Mouse (Mus musculus) C2C12 (cell line): Measurements from ENCODE around the gene Flt3. TPM values are rescaled to one million over a fixed set of nuclear protein-coding genes. Genes with fewer than 3 reads are reported as not detected.

Source experiments
- H3K27me3 ChIP-seq: one replicate; pipeline ENCODE4 v1.6.1; 2011; ENCODE audit not compliant: control insufficient read depth, insufficient read depth, insufficient read length
- H3K36me3 ChIP-seq: one replicate; pipeline ENCODE4 v1.6.1; 2011; ENCODE audit not compliant: control insufficient read depth, insufficient read depth
- H3K4me3 ChIP-seq: one replicate; pipeline ENCODE4 v1.5.1; 2011; ENCODE audit warnings: mild to moderate bottlenecking, control low read depth; ENCODE audit not compliant: poor library complexity, insufficient read depth, severe bottlenecking
- H3K79me2 ChIP-seq: one replicate; pipeline ENCODE4 v1.6.1; 2011; ENCODE audit not compliant: control insufficient read depth, insufficient read depth
- H3K79me3 ChIP-seq: one replicate; pipeline ENCODE4 v1.6.1; 2011; ENCODE audit warnings: low read depth, control low read depth
- H3ac ChIP-seq: one replicate; pipeline ENCODE3; 2011; ENCODE audit warnings: low read depth; ENCODE audit not compliant: control insufficient read depth, insufficient read length
- CEBPB ChIP-seq: IDR thresholded peaks from one replicate; pipeline ENCODE4 v1.6.1; 2011; ENCODE audit warnings: low read depth, mild to moderate bottlenecking, control low read depth, moderate library complexity
- CTCF ChIP-seq: IDR thresholded peaks from one replicate; pipeline ENCODE4 v1.5.1; 2011; ENCODE audit not compliant: control insufficient read depth, insufficient read depth, insufficient read length
- FOSL1 ChIP-seq: IDR thresholded peaks from one replicate; pipeline ENCODE4 v1.8.0; 2011; ENCODE audit warnings: mild to moderate bottlenecking, low read length; ENCODE audit not compliant: poor library complexity, insufficient read depth, severe bottlenecking
- MAX ChIP-seq: IDR thresholded peaks from one replicate; pipeline ENCODE4 v1.6.1; 2011; ENCODE audit warnings: mild to moderate bottlenecking, control low read depth
- MYOD1 ChIP-seq: IDR thresholded peaks from one replicate; pipeline ENCODE4 v1.6.1; 2011; ENCODE audit warnings: low read depth; ENCODE audit not compliant: control insufficient read depth, insufficient read length
- MYOG ChIP-seq: IDR thresholded peaks from one replicate; pipeline ENCODE4 v1.6.1; 2011; ENCODE audit not compliant: control insufficient read depth, insufficient read length; ENCODE audit errors: extremely low read depth
- USF1 ChIP-seq: IDR thresholded peaks from one replicate; pipeline ENCODE4 v1.6.1; 2011; ENCODE audit warnings: low read depth, mild to moderate bottlenecking, control low read depth, moderate library complexity
- polyA plus RNA-seq: library from polyadenylated mRNA; unstranded; fragments of >200 nt; fragmentation: generic; extraction: Trizol; gene quantifications from one replicate; pipeline ENCODE4 v1.2.1, GENCODE M21; 2012; ENCODE audit warnings: missing spikeins

The Flt3 gene
- polyA plus RNA-seq, 1 experiment = 0.01 TPM

DNA sequence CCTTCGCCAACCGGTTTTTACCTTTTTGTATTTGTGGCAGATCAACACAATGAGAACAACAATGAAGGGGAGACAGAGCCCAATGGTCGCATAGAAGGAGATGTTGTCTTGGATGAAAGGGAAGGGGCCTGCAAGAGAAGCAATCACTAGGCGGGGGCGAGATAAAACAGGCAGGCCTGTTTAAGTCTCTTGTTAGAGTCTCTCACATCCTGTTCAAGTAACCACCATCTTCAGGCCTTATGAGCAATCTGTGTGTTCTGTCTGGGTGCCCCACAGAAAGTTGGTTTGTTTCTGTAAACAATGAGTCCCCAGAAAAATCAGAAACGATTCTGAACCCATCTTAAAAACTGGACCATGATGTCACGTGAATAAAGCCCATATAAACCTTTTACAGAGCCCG is 45.3 kb downstream of the Flt3 start:
- H3K36me3 ChIP-seq = no peaks in the 10 kb centered on the region
- H3K79me3 ChIP-seq = no peaks in the 10 kb centered on the region
- TF ChIP-seq MYOD1 = no peak
- no peak for TF ChIP-seq FOSL1
- TF ChIP-seq CTCF = no peak
- no peak for TF ChIP-seq MAX
- H3K27me3 ChIP-seq = no peaks in the 10 kb centered on the region
- no peaks in the 10 kb centered on the region for H3K79me2 ChIP-seq
- no peak overlapping the region for H3K4me3 ChIP-seq
- H3ac ChIP-seq = no peak overlapping the region

DNA sequence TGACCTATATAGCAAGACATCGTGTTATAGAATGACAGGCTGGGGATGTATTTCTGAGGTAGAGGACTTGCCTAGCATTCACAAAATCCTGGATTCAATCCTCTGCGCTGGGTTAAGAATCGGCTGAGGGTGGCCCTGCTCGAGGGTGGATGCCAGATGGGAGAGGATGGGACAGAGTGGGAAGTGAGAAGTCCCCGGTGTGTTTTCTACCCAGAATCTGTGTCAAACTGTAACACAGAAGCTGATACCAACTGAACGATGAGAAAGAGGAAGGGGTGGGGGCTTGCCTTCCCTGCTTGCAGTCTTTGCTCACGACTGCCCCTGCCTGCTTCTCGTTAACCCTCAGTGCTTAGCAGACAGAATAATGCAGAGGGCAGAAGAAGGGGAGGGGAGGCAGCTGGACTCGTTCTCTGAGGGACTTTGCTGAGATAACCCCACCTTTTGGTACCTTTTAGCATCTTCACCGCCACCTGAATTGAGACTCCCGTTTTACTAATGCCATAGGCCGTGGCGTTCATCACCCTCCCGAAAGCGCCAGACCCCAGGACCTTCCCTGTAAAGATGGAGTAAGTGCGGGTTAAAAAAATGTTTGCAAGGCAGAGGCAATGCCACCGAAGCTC is 46.0 kb downstream of the Flt3 start:
- no peaks in the 10 kb centered on the region for H3K79me2 ChIP-seq
- H3K36me3 ChIP-seq = no peaks in the 10 kb centered on the region
- TF ChIP-seq CEBPB (no peak), MAX (no peak), FOSL1 (no peak), MYOG (no peak), USF1 (no peak), CTCF (no peak), MYOD1 (no peak)
- H3ac ChIP-seq = no peak overlapping the region
- no peak overlapping the region for H3K4me3 ChIP-seq
- H3K27me3 ChIP-seq = no peaks in the 10 kb centered on the region
- H3K79me3 ChIP-seq = no peaks in the 10 kb centered on the region

DNA sequence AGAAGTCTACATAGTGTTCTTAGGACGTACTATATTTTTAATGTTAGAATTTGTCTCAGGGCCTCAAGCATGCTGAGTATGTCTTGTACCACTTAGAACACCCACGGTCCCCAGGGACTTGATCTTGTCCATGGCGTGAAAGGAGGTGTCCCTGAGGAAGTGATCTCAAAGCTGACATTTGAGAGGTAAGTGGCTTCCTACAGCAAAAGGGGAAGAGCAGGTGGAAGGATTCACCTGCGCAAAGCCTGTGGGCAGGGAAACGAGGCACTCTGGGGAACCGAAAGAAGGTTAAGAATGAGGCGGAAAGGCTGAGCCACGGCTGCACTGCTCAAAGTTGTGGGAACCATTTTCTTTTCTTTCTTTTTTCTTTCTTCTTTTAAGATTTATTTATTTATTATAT is 48.4 kb downstream of the Flt3 start:
- H3K27me3 ChIP-seq = no peaks in the 10 kb centered on the region
- TF ChIP-seq MYOD1 (no peak), MAX (no peak), FOSL1 (no peak), CTCF (no peak), MYOG (no peak), CEBPB (no peak), USF1 (no peak)
- no peak overlapping the region for H3K4me3 ChIP-seq
- no peak overlapping the region for H3ac ChIP-seq
- no peaks in the 10 kb centered on the region for H3K79me3 ChIP-seq
- H3K79me2 ChIP-seq = no peaks in the 10 kb centered on the region
- no peaks in the 10 kb centered on the region for H3K36me3 ChIP-seq

DNA sequence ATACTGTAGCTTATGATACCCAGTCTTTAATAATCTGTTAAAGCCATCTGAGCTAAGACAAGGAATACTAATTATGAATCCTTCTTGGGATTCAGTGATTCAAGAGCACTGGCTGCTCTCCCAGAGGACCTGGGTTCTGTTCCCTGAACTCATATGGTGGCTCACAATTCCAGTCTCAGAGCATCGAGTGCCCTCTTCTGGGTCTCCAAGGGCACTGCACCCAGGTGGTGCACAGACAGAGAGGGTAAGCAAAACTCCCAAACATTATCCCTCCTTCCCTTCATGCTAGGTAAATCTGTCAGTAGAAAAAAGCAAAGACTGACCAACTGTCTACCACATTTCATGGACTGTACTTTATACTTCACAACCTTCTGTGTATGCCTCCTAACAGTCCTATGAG is 54.3 kb downstream of the Flt3 start:
- Histone ChIP-seq H3K4me3 (no peak overlapping the region), H3K36me3 (no peaks in the 10 kb centered on the region), H3K79me3 (no peaks in the 10 kb centered on the region), H3K27me3 (no peaks in the 10 kb centered on the region), H3K79me2 (no peaks in the 10 kb centered on the region), H3ac (no peak overlapping the region)
- TF ChIP-seq MYOG = no peak
- no peak for TF ChIP-seq FOSL1
- no peak for TF ChIP-seq CTCF
- no peak for TF ChIP-seq USF1
- no peak for TF ChIP-seq CEBPB
- TF ChIP-seq MYOD1 = no peak
- no peak for TF ChIP-seq MAX

GRCm38 (mm10) chr5:147343904-147344303 is 56.4 kb downstream of the Flt3 start:
- no peaks in the 10 kb centered on the region for H3K36me3 ChIP-seq
- H3ac ChIP-seq = no peak overlapping the region
- H3K79me3 ChIP-seq = no peaks in the 10 kb centered on the region
- TF ChIP-seq CTCF (no peak), MAX (no peak), FOSL1 (no peak), CEBPB (no peak), MYOD1 (no peak), USF1 (no peak), MYOG (no peak)
- H3K79me2 ChIP-seq = no peaks in the 10 kb centered on the region
- H3K27me3 ChIP-seq = no peaks in the 10 kb centered on the region
- H3K4me3 ChIP-seq = no peak overlapping the region

DNA sequence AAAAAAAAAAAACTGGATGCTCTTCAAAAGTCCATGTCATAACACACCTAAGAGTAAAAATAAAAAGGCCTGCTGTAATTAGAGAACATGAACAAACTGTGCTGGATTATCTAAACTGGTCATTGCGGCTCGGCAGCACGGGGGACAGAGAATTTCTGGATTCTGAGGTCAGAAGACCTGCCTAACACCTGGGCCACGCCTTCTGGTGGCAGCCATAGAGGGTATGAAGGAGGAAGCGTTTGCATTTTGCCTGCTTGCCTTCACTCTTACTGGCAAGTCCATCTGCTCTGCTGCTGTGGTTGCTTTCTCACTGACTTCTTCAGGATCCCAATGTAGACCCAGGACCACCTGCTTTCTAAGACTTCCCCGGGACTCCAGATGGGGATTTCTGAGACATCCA is 57.4 kb downstream of the Flt3 start:
- Histone ChIP-seq H3K79me2 (no peaks in the 10 kb centered on the region), H3K79me3 (no peaks in the 10 kb centered on the region), H3K27me3 (peaks cover 4% of the 10 kb centered on the region), H3ac (no peak overlapping the region), H3K4me3 (no peak overlapping the region), H3K36me3 (no peaks in the 10 kb centered on the region)
- TF ChIP-seq MAX (no peak), MYOG (no peak), CTCF (no peak), FOSL1 (no peak), CEBPB (no peak), MYOD1 (no peak), USF1 (no peak)
